Mouse (Mus musculus) liver, adult 2 months (tissue): ENCODE measurements around the gene Tecrl. TPM values are rescaled to one million over a fixed set of nuclear protein-coding genes. Genes with fewer than 3 reads are reported as not detected.

Experiments
- DNase-seq: peaks from one replicate; pipeline ENCODE4 v3.0.0-alpha.2; 2011; ENCODE audit warnings: low read depth, low spot score; ENCODE audit errors: extremely low read depth
- H3K27ac ChIP-seq: fragments of 200-500 bp; replicated peaks from 2 replicates; pipeline ENCODE4 v1.5.1; 2012; ENCODE audit warnings: low read depth, mild to moderate bottlenecking, control low read depth, inconsistent platforms, low read length; ENCODE audit not compliant: insufficient read depth
- H3K27me3 ChIP-seq: fragments of 200-500 bp; 2 replicates; pipeline ENCODE4 v1.6.1; 2012; ENCODE audit warnings: mild to moderate bottlenecking, moderate library complexity, low read length, inconsistent platforms; ENCODE audit not compliant: control insufficient read depth, insufficient read depth
- H3K36me3 ChIP-seq: fragments of 200-500 bp; 2 replicates; pipeline ENCODE4 v1.6.1; 2012; ENCODE audit warnings: low read length, inconsistent platforms; ENCODE audit not compliant: control insufficient read depth, insufficient read depth
- H3K4me1 ChIP-seq: fragments of 200-500 bp; 2 replicates; pipeline ENCODE4 v1.6.1; 2011; ENCODE audit warnings: low read length; ENCODE audit not compliant: control insufficient read depth, insufficient read depth
- H3K4me3 ChIP-seq: fragments of 200-500 bp; 2 replicates; pipeline ENCODE4 v1.5.1; 2011; ENCODE audit warnings: low read depth, mild to moderate bottlenecking, control low read depth, low read length, moderate library complexity; ENCODE audit not compliant: insufficient read depth
- H3K79me2 ChIP-seq: fragments of 200-500 bp; 2 replicates; pipeline ENCODE4 v1.6.1; 2012; ENCODE audit warnings: inconsistent platforms, mild to moderate bottlenecking, low read length, moderate library complexity; ENCODE audit not compliant: control insufficient read depth, insufficient read depth
- H3K9ac ChIP-seq: fragments of 200-500 bp; 2 replicates; pipeline ENCODE4 v1.6.1; 2012; ENCODE audit warnings: low read depth, mild to moderate bottlenecking, control low read depth, inconsistent platforms, low read length
- CTCF ChIP-seq: fragments of 200-500 bp; IDR thresholded peaks from 2 replicates; pipeline ENCODE4 v1.5.1; 2011; ENCODE audit warnings: low read depth, low read length, control low read depth
- POLR2A ChIP-seq: fragments of 200-500 bp; IDR thresholded peaks from 2 replicates; pipeline ENCODE4 v1.6.1; 2011; ENCODE audit warnings: low read length, control low read depth; ENCODE audit not compliant: insufficient read depth; ENCODE audit errors: extremely low read depth
- WGBS: fragments of 180-500 bp; shearing (Covaris S2); methylation state at CpG from one replicate; pipeline ENCODE4 v1.1.7; 2018; 5-methylcytosine and 5-hydroxymethylcytosine counted together
- polyA plus RNA-seq: library from polyadenylated mRNA; depleted of rRNA; stranded (reverse); fragments of >200 nt; gene quantifications from 2 replicates; pipeline ENCODE4 v1.2.3, GENCODE M21; 2012
- total RNA-seq: library from RNA; depleted of rRNA; stranded (reverse); fragments of >200 nt; gene quantifications from 2 replicates; pipeline ENCODE4 v1.2.3, GENCODE M21; 2014

Gene Tecrl
- total and polyA plus RNA-seq, 2 experiments: not detected

GRCm38 (mm10) chr5:83254141-83254540 is 100.9 kb downstream of the Tecrl start:
- H3K27me3 ChIP-seq: no peaks in the 10 kb centered on the region
- no peak overlapping the region for H3K9ac ChIP-seq
- no peaks in the 10 kb centered on the region for H3K4me1 ChIP-seq
- H3K79me2 ChIP-seq: no peaks in the 10 kb centered on the region
- no peak overlapping the region for H3K27ac ChIP-seq
- no peak overlapping the region for H3K4me3 ChIP-seq
- TF ChIP-seq POLR2A (no peak), CTCF (no peak)
- no peaks in the 10 kb centered on the region for H3K36me3 ChIP-seq
- WGBS: 76% methylated on average over 2 of the region's 2 CpGs
- DNase-seq: no peak

- WGBS: 80% methylated on average over 5 of the region's 5 CpGs
- TF ChIP-seq POLR2A (no peak), CTCF (no peak)
- Histone ChIP-seq H3K79me2 (no peaks in the 10 kb centered on the region), H3K4me1 (no peaks in the 10 kb centered on the region), H3K27ac (no peak overlapping the region), H3K4me3 (no peak overlapping the region), H3K27me3 (no peaks in the 10 kb centered on the region), H3K9ac (no peak overlapping the region), H3K36me3 (no peaks in the 10 kb centered on the region)
- DNase-seq: no peak
These were observed 116.0 kb downstream of the Tecrl start for GRCm38 (mm10) chr5:83238848-83239452.
